Mouse (Mus musculus): ENCODE measurements around the gene 1700109H08Rik. TPM values are rescaled to one million over a fixed set of nuclear protein-coding genes. Genes with fewer than 3 reads are reported as not detected.

Gene 1700109H08Rik
- polyA plus RNA-seq, 1 experiment from 2014 or later = 3.1 TPM

DNA sequence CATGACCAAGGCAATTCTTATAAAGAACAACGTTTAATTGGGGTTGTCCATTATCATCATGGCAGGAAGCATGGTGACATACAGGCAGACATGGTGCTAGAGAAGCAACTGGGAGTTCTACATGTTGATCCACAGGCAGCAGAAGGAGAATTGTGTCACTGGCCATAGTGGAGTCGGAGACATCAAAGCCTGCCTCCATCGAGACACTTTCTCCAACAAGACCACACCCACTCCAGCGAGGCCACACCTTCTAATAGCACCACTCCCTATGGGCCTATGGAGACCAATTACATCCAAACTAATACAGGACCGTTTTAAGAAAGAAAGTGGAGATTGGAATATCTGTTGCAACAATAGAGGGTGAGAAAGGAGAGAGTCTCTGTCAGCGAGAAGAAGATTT lies 29.5 kb upstream of the 1700109H08Rik start:
- 79% methylated on average over 6 of the region's 6 CpGs for WGBS
- no peaks in the 10 kb centered on the region; the same call in 1 of the 2 replicates for H3K36me3 ChIP-seq (ENCODE audit: control insufficient read depth, insufficient read depth, low read length)
- ATAC-seq (replicated peaks; ENCODE audit: low FRiP score) = no peak

DNA sequence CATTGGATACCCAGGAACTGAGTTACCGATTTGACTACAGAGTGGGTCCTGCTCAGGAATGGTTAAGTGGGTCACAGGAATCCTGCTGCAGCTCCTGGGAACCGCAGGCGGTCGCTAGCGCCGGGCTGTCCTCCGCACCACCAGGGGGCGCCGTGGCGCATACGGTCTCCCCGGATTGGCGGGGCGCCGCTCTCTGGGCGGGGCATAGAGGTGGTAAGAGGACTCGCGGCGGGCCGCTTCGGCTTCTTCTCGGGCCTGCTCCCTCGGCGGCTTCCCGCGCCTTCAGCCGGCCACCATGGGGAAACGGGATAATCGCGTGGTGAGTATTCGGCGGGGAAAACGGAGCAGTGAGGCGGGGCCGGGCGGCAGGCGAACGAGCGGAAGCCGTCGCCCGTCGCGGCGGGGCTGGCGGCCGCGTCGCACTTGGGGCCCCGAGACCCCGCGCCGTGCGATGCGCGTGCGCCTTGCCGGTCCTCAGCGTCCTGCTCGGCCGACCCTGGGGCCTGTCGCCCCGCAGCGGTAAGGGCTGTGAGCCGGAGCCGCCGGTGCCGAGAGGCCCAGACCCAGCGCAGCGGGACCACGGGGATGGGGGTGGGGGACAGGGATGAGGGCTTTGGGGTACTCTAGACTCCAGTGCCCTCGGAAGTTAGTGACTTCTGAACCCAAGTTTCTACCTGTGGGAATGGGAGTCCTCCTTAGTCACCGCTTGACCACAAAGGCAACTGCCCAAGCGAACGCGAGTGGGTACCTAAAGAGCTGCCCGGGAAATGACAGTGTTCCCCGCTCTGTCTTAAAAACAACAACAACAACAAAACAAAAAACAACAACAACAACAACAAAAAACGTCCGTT lies 27.5 kb upstream of the 1700109H08Rik start, which contains the start of gene Fam133b:
TSS of gene Fam133b (plus strand) at position 205 of the 851 bp plus-strand sequence.
- Histone ChIP-seq H3K9ac (ENCODE audit: low read depth, low read length) (peak within 1 kb of the TSS; percentile 96), H3K27ac (ENCODE audit: low read depth, low read length) (peak within 1 kb of the TSS; percentile 79), H3K27me3 (replicated peaks; ENCODE audit: control insufficient read depth, insufficient read depth, low read length) (no peaks in the 10 kb centered on the region), H3K9me3 (ENCODE audit: control insufficient read depth, low read length) (no peaks in the 10 kb centered on the region), H3K4me2 (peak within 1 kb of the TSS; percentile 81), H3K4me3 (ENCODE audit: low read depth, low read length) (peak within 1 kb of the TSS; percentile 92), H3K4me1 (replicated peaks; ENCODE audit: control insufficient read depth, insufficient read depth, low read length) (peaks cover 8% of the 10 kb centered on the region; the same call in 1 of the 2 replicates), H3K36me3 (ENCODE audit: control insufficient read depth, insufficient read depth, low read length) (peaks cover 2% of the 10 kb centered on the region; the same call in 1 of the 2 replicates)
- ATAC-seq (replicated peaks; ENCODE audit: low FRiP score) (peak; percentile 95), DNase-seq (ENCODE audit: low spot score) (peak; percentile 95)
- WGBS = under 1% methylated on average over 79 of the region's 80 CpGs

More for the DNA sequence above, 29.5 kb upstream of the 1700109H08Rik start:
- no peak for DNase-seq (ENCODE audit: low spot score)
- no peak overlapping the region for H3K27ac ChIP-seq (ENCODE audit: low read depth, low read length)
- H3K4me3 ChIP-seq (ENCODE audit: low read depth, low read length) = no peak overlapping the region
- no peak overlapping the region for H3K4me2 ChIP-seq
- no peak overlapping the region for H3K9ac ChIP-seq (ENCODE audit: low read depth, low read length)
- H3K4me1 ChIP-seq (replicated peaks; ENCODE audit: control insufficient read depth, insufficient read depth, low read length) = peaks cover 8% of the 10 kb centered on the region; the same call in 1 of the 2 replicates
- no peaks in the 10 kb centered on the region for H3K27me3 ChIP-seq (replicated peaks; ENCODE audit: control insufficient read depth, insufficient read depth, low read length)
- H3K9me3 ChIP-seq (ENCODE audit: control insufficient read depth, low read length) = no peaks in the 10 kb centered on the region

DNA sequence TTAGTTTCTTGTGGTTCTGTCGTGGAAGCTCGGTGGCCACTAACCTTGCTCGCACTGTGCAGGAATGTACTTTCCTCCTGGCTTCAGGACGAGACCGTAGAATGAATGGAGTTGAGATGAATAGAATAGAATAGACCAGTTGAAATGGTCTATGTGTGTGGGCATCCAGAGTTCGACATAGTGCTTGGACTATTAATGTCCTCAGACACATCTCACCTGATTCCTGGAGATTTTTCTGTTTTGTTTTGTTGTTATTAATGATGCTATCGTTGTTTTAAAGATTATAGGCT lies 26.9 kb upstream of the 1700109H08Rik start:
- Histone ChIP-seq H3K9me3 (ENCODE audit: control insufficient read depth, low read length) (no peaks in the 10 kb centered on the region), H3K4me2 (peak overlapping the region; percentile 81), H3K9ac (ENCODE audit: low read depth, low read length) (peak overlapping the region; percentile 96), H3K27ac (ENCODE audit: low read depth, low read length) (no peak overlapping the region; the same call in 1 of the 2 replicates), H3K4me1 (replicated peaks; ENCODE audit: control insufficient read depth, insufficient read depth, low read length) (peaks cover 8% of the 10 kb centered on the region; the same call in 1 of the 2 replicates), H3K27me3 (replicated peaks; ENCODE audit: control insufficient read depth, insufficient read depth, low read length) (no peaks in the 10 kb centered on the region), H3K36me3 (ENCODE audit: control insufficient read depth, insufficient read depth, low read length) (peaks cover 2% of the 10 kb centered on the region; the same call in 1 of the 2 replicates), H3K4me3 (ENCODE audit: low read depth, low read length) (peak overlapping the region; percentile 92)
- ATAC-seq (replicated peaks; ENCODE audit: low FRiP score) (no peak), DNase-seq (ENCODE audit: low spot score) (no peak)
- WGBS = 13% methylated on average over 7 of the region's 7 CpGs

DNA sequence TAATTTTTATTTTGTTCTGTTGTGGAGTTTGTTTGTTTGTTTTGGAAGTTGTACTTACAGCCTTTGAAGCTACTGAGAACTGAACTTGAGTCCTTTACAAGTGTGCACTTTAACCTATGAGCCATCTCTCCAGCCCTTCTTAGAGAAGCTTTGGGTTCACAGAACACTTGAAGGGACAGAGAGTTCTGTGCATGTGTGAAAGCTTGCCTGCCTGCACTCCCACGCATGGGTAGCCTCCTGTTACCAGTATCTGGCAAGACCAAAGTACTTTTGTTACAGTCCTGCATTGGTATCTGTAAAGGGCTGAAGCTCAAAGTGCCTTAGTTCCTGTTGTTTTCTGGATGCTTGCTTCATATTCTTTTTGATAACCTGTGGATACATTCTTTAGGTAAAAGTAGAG lies 25.1 kb upstream of the 1700109H08Rik start:
- Histone ChIP-seq H3K4me3 (ENCODE audit: low read depth, low read length) (no peak overlapping the region), H3K27ac (ENCODE audit: low read depth, low read length) (no peak overlapping the region), H3K9me3 (ENCODE audit: control insufficient read depth, low read length) (no peaks in the 10 kb centered on the region), H3K4me2 (no peak overlapping the region), H3K36me3 (ENCODE audit: control insufficient read depth, insufficient read depth, low read length) (peaks cover 2% of the 10 kb centered on the region; the same call in 1 of the 2 replicates), H3K27me3 (replicated peaks; ENCODE audit: control insufficient read depth, insufficient read depth, low read length) (no peaks in the 10 kb centered on the region), H3K4me1 (replicated peaks; ENCODE audit: control insufficient read depth, insufficient read depth, low read length) (peaks cover 8% of the 10 kb centered on the region; the same call in 1 of the 2 replicates), H3K9ac (ENCODE audit: low read depth, low read length) (no peak overlapping the region)
- no peak for DNase-seq (ENCODE audit: low spot score)
- 77% methylated on average over 1 of the region's 1 CpGs for WGBS
- no peak for ATAC-seq (replicated peaks; ENCODE audit: low FRiP score)

DNA sequence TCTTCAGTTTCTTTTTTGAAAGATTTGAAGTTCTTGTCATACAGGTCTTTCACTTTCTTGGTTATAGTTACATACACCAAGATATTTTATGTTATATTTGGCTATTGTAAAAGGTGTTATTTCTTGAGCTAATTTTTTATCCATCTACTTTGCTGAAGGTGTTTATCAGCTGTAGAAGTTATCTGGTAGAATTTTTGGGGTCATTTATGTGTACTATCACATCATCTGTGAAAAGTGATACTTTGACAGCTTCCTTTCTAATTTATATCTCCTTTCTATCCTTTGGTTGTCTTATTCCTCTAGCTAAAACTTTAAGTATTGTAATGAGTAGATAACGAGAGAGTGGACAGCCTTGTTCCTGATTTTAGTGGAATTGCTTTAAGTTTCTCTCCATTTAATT lies 19.9 kb upstream of the 1700109H08Rik start:
- H3K4me3 ChIP-seq (ENCODE audit: low read depth, low read length) = no peak overlapping the region
- H3K9ac ChIP-seq (ENCODE audit: low read depth, low read length) = no peak overlapping the region
- no peaks in the 10 kb centered on the region for H3K4me1 ChIP-seq (replicated peaks; ENCODE audit: control insufficient read depth, insufficient read depth, low read length)
- ATAC-seq (replicated peaks; ENCODE audit: low FRiP score) (no peak), DNase-seq (ENCODE audit: low spot score) (no peak)
- no peak overlapping the region for H3K4me2 ChIP-seq
- H3K27ac ChIP-seq (ENCODE audit: low read depth, low read length) = no peak overlapping the region
- peaks cover 6% of the 10 kb centered on the region; the same call in 1 of the 2 replicates for H3K36me3 ChIP-seq (ENCODE audit: control insufficient read depth, insufficient read depth, low read length)
- 97% methylated on average over 1 of the region's 1 CpGs for whole genome bisulfite sequencing
- H3K27me3 ChIP-seq (replicated peaks; ENCODE audit: control insufficient read depth, insufficient read depth, low read length) = no peaks in the 10 kb centered on the region
- no peaks in the 10 kb centered on the region for H3K9me3 ChIP-seq (ENCODE audit: control insufficient read depth, low read length)

DNA sequence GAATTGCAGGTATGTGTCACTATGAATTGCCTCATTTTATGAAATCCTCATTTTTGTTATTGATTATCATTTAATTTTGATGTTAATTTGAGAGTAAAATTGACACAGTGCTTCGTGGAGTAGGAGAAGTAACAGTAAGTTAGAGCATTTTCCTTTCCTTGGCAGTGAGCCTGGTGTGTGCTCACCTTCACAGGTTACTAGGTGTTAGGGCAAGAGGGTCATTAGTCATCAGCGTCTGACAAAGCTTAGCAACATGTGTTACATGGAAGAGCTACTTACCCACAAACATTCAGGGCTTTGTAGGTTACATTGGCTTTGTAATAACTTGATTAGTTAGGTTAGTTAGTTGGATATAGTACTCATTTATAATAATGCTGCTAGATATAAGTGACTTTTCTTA lies 17.2 kb upstream of the 1700109H08Rik start:
- Histone ChIP-seq H3K9ac (ENCODE audit: low read depth, low read length) (no peak overlapping the region), H3K27me3 (replicated peaks; ENCODE audit: control insufficient read depth, insufficient read depth, low read length) (no peaks in the 10 kb centered on the region), H3K36me3 (ENCODE audit: control insufficient read depth, insufficient read depth, low read length) (peaks cover 9% of the 10 kb centered on the region; the same call in 1 of the 2 replicates), H3K27ac (ENCODE audit: low read depth, low read length) (no peak overlapping the region), H3K4me1 (replicated peaks; ENCODE audit: control insufficient read depth, insufficient read depth, low read length) (no peaks in the 10 kb centered on the region), H3K9me3 (ENCODE audit: control insufficient read depth, low read length) (no peaks in the 10 kb centered on the region), H3K4me2 (no peak overlapping the region), H3K4me3 (ENCODE audit: low read depth, low read length) (no peak overlapping the region)
- WGBS = 91% methylated on average over 2 of the region's 2 CpGs
- DNase-seq (ENCODE audit: low spot score) (no peak), ATAC-seq (replicated peaks; ENCODE audit: low FRiP score) (no peak)

DNA sequence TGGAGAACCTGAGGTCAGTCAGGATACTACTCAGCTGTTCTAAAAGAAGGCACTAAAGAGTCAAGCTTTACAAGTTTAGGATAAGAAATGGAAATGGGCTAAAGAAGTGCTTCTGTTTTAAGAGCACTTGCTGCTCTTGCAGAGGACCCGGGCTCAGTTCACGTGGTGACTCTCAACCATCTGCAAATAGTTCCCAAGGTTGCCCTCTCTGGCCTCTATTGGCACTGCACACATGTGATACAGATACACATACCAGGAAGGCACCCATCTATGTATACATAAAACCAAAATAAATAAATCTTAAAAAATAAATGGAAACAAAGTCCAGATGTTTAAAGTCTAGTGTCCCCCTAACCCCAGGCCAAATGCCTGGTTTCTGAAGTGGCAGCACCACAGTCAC lies 3.5 kb downstream of the 1700109H08Rik start:
- WGBS = 92% methylated on average over 2 of the region's 2 CpGs
- Histone ChIP-seq H3K9me3 (ENCODE audit: control insufficient read depth, low read length) (peaks cover 5% of the 10 kb centered on the region; the same call in 1 of the 2 replicates), H3K4me1 (replicated peaks; ENCODE audit: control insufficient read depth, insufficient read depth, low read length) (no peaks in the 10 kb centered on the region), H3K9ac (ENCODE audit: low read depth, low read length) (no peak overlapping the region), H3K4me2 (no peak overlapping the region), H3K4me3 (ENCODE audit: low read depth, low read length) (no peak overlapping the region), H3K36me3 (ENCODE audit: control insufficient read depth, insufficient read depth, low read length) (peaks cover 75% of the 10 kb centered on the region), H3K27ac (ENCODE audit: low read depth, low read length) (no peak overlapping the region), H3K27me3 (replicated peaks; ENCODE audit: control insufficient read depth, insufficient read depth, low read length) (no peaks in the 10 kb centered on the region)
- DNase-seq (ENCODE audit: low spot score) (no peak), ATAC-seq (replicated peaks; ENCODE audit: low FRiP score) (no peak)

DNA sequence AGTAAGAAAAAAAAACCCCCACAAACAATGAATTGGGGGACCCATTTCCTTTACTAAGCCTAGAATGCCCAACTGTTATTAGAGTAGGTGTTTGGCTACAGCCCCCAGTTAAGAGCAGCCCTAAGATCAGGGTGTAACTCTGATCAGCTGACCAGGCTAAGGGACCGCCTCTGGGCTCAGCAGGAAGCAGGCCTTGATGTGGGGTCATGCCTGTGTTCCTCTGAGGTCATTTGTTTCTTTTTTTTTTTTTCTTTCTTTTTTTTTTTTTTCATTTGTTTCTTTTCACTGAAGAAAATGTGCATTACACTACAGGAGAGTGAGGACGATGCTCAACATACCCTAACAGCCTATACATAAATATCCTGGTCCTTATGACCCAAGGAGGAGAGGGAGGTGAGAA lies 6.6 kb downstream of the 1700109H08Rik start:
- peaks cover 58% of the 10 kb centered on the region for H3K36me3 ChIP-seq (ENCODE audit: control insufficient read depth, insufficient read depth, low read length)

More for the DNA sequence above, 6.6 kb downstream of the 1700109H08Rik start:
- Histone ChIP-seq H3K27ac (ENCODE audit: low read depth, low read length) (no peak overlapping the region), H3K4me3 (ENCODE audit: low read depth, low read length) (no peak overlapping the region), H3K9me3 (ENCODE audit: control insufficient read depth, low read length) (peaks cover 5% of the 10 kb centered on the region; the same call in 1 of the 2 replicates), H3K4me2 (no peak overlapping the region), H3K4me1 (replicated peaks; ENCODE audit: control insufficient read depth, insufficient read depth, low read length) (no peaks in the 10 kb centered on the region), H3K9ac (ENCODE audit: low read depth, low read length) (no peak overlapping the region), H3K27me3 (replicated peaks; ENCODE audit: control insufficient read depth, insufficient read depth, low read length) (no peaks in the 10 kb centered on the region)
- DNase-seq (ENCODE audit: low spot score) = no peak
- WGBS = 91% methylated on average over 2 of the region's 2 CpGs
- ATAC-seq (replicated peaks; ENCODE audit: low FRiP score) = no peak
